Mouse (Mus musculus) midbrain, postnatal 0 days (tissue): ENCODE results near the gene Dagla. TPM values are rescaled to one million over a fixed set of nuclear protein-coding genes. Genes with fewer than 3 reads are reported as not detected.

ENCODE experiments used
- ATAC-seq: fragments of 200-750 bp; cut with Nextera tagmentation; 2 replicates; pipeline ENCODE4 v1.8.0; 2017; ENCODE audit warnings: moderate number of reproducible peaks, mild to moderate bottlenecking, moderate TSS enrichment, moderate library complexity; ENCODE audit not compliant: low FRiP score
- DNase-seq: peaks from one replicate; pipeline ENCODE4 v3.0.0-alpha.2; 2015; ENCODE audit warnings: low spot score
- H3K27ac ChIP-seq: fragments of 300-500 bp; sonication (generic); 2 replicates; pipeline ENCODE4 v1.5.1; 2014; ENCODE audit warnings: low read depth, mild to moderate bottlenecking, low read length, mixed read lengths
- H3K27me3 ChIP-seq: fragments of 300-500 bp; sonication (generic); 2 replicates; pipeline ENCODE4 v1.6.1; 2014; ENCODE audit warnings: low read length, control low read depth, mixed read lengths; ENCODE audit not compliant: insufficient read depth
- H3K36me3 ChIP-seq: fragments of 300-500 bp; sonication (generic); 2 replicates; pipeline ENCODE4 v1.6.1; 2014; ENCODE audit warnings: low read length, control low read depth, mixed read lengths; ENCODE audit not compliant: insufficient read depth
- H3K4me1 ChIP-seq: fragments of 300-500 bp; sonication (generic); 2 replicates; pipeline ENCODE4 v1.6.1; 2014; ENCODE audit warnings: mild to moderate bottlenecking, control low read depth, antibody characterized with exemption, low read length, mixed read lengths; ENCODE audit not compliant: insufficient read depth
- H3K4me2 ChIP-seq: fragments of 300-500 bp; sonication (generic); 2 replicates; pipeline ENCODE4 v1.6.1; 2014; ENCODE audit warnings: low read depth, mild to moderate bottlenecking, low read length, mixed read lengths; ENCODE audit not compliant: poor library complexity, severe bottlenecking
- H3K4me3 ChIP-seq: fragments of 300-500 bp; sonication (generic); 2 replicates; pipeline ENCODE4 v1.5.1; 2014; ENCODE audit warnings: low read depth, mild to moderate bottlenecking, low read length, moderate library complexity
- H3K9ac ChIP-seq: fragments of 300-500 bp; sonication (generic); replicated peaks from 2 replicates; pipeline ENCODE4 v1.6.1; 2014; ENCODE audit warnings: mild to moderate bottlenecking, low read length, moderate library complexity, mixed read lengths; ENCODE audit not compliant: poor library complexity, severe bottlenecking
- H3K9me3 ChIP-seq: fragments of 300-500 bp; sonication (generic); 2 replicates; pipeline ENCODE4 v1.6.1; 2016; ENCODE audit warnings: low read length, control low read depth
- CTCF ChIP-seq: IDR thresholded peaks from 2 replicates; pipeline ENCODE4 v1.5.1; 2016; ENCODE audit warnings: antibody characterized with exemption, mild to moderate bottlenecking
- WGBS: fragments of 180-500 bp; shearing (Covaris S2); extraction: QIAGEN DNeasy Blood & Tissue Kit; methylation state at CpG from one replicate; pipeline ENCODE4 v1.1.7; 2014; 5-methylcytosine and 5-hydroxymethylcytosine counted together
- polyA plus RNA-seq: library from polyadenylated mRNA; unstranded; fragments of >200 nt; fragmentation: Nextera tagmentation; extraction: Ambion mirVana; gene quantifications from 2 replicates; pipeline ENCODE4 v1.2.1, GENCODE M21; 2015
- total RNA-seq: library from RNA; depleted of rRNA; stranded (reverse); fragments of >200 nt; gene quantifications from 2 replicates; pipeline ENCODE4 v1.2.3, GENCODE M21; 2014

Gene Dagla
- total and polyA plus RNA-seq, 2 experiments from 2014 or later: 13.7 to 40.8 TPM

DNA sequence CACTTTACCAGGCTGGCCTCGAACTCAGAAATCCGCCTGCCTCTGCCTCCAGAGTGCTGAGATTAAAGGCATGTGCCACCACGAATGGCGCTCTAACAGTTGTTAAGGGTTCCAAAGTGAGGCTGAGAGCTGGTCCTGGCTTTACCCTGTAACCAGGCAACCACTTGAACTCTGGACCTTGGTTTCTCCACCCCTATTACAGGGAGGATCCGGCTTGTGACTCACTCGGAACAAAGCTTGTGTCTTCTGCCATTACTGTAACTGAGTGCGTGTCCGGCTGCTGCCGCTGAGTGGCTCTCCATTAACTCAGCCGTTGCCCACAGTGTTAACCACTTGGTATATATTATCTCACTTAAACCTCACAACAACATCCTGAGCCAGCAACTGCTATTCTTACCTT lies 36.7 kb downstream of the Dagla start:
- DNase-seq (no peak), ATAC-seq (no peak)
- H3K27ac ChIP-seq: no peak overlapping the region
- no peak overlapping the region for H3K4me3 ChIP-seq
- WGBS: 86% methylated on average over 10 of the region's 10 CpGs
- TF ChIP-seq CTCF: no peak
- H3K4me1 ChIP-seq: peaks cover under 1% of the 10 kb centered on the region; the same call in 1 of the 2 replicates
- H3K9me3 ChIP-seq: no peaks in the 10 kb centered on the region
- H3K27me3 ChIP-seq: no peaks in the 10 kb centered on the region
- H3K4me2 ChIP-seq: no peak overlapping the region
- H3K9ac ChIP-seq: no peak overlapping the region
- peaks cover 22% of the 10 kb centered on the region for H3K36me3 ChIP-seq

- Histone ChIP-seq H3K4me2 (no peak overlapping the region), H3K27ac (peak overlapping the region; percentile 26; the same call in 1 of the 2 replicates), H3K4me3 (no peak overlapping the region), H3K27me3 (no peaks in the 10 kb centered on the region), H3K36me3 (peaks cover 31% of the 10 kb centered on the region), H3K9ac (no peak overlapping the region), H3K4me1 (no peaks in the 10 kb centered on the region), H3K9me3 (no peaks in the 10 kb centered on the region)
- 26% methylated on average over 15 of the region's 15 CpGs for WGBS
- DNase-seq (no peak), ATAC-seq (no peak)
- TF ChIP-seq CTCF: no peak
Measured at GRCm38 (mm10) chr19:10267057-10267456, 37.6 kb downstream of the Dagla start.

- Histone ChIP-seq H3K36me3 (peaks cover 36% of the 10 kb centered on the region), H3K4me3 (no peak overlapping the region), H3K4me1 (no peaks in the 10 kb centered on the region), H3K27ac (0 out of 2 replicates have a peak overlapping the region, but pooled peaks have one; percentile 26), H3K9me3 (no peaks in the 10 kb centered on the region), H3K27me3 (no peaks in the 10 kb centered on the region), H3K4me2 (no peak overlapping the region), H3K9ac (no peak overlapping the region)
- 30% methylated on average over 14 of the region's 14 CpGs for WGBS
- TF ChIP-seq CTCF: peak; percentile 78
- peak; percentile 69 for DNase-seq
- no peak; the same call in 1 of the 2 replicates for ATAC-seq
Measured at GRCm38 (mm10) chr19:10266196-10266850, 38.4 kb downstream of the Dagla start.

DNA sequence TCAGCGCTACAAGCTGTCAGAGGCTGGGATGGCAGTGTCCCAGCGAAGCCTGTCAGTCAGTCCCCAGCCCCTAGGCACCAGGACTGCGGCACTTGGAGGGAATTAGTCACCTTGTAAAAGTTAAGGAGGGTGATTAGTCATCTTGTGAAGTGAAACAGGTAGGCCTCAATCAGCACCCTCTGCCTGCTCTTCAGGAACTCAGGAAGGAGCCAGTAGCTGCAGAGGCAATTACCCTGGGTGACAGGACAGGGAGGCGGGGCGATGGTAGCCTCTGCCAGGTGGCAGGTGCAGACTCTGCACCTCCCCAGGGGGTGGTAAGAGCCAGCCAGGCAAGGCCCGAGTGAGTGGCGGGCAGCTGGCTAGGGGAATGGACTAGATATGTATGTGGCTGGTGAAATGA lies 43.3 kb downstream of the Dagla start:
- no peaks in the 10 kb centered on the region for H3K9me3 ChIP-seq
- ATAC-seq: no peak
- H3K4me1 ChIP-seq: no peaks in the 10 kb centered on the region
- no peaks in the 10 kb centered on the region for H3K27me3 ChIP-seq
- peaks cover 44% of the 10 kb centered on the region for H3K36me3 ChIP-seq
- H3K4me2 ChIP-seq: no peak overlapping the region
- no peak for DNase-seq
- H3K27ac ChIP-seq: no peak overlapping the region
- no peak for TF ChIP-seq CTCF
- 77% methylated on average over 7 of the region's 7 CpGs for WGBS
- no peak overlapping the region for H3K4me3 ChIP-seq
- no peak overlapping the region for H3K9ac ChIP-seq

GRCm38 (mm10) chr19:10258279-10259011 lies 46.2 kb downstream of the Dagla start:
- H3K36me3 ChIP-seq: peaks cover 53% of the 10 kb centered on the region
- WGBS: 23% methylated on average over 6 of the region's 6 CpGs

GRCm38 (mm10) chr19:10248128-10248527 lies 56.5 kb downstream of the Dagla start:
- DNase-seq: no peak
- Histone ChIP-seq H3K36me3 (peaks cover 49% of the 10 kb centered on the region), H3K4me2 (no peak overlapping the region), H3K4me1 (no peaks in the 10 kb centered on the region), H3K27ac (no peak overlapping the region), H3K4me3 (no peak overlapping the region), H3K27me3 (no peaks in the 10 kb centered on the region), H3K9ac (no peak overlapping the region), H3K9me3 (no peaks in the 10 kb centered on the region)
- no peak for ATAC-seq
- WGBS: 58% methylated on average over 20 of the region's 20 CpGs
- TF ChIP-seq CTCF: no peak

More at GRCm38 (mm10) chr19:10258279-10259011, 46.2 kb downstream of the Dagla start:
- Histone ChIP-seq H3K4me2 (no peak overlapping the region), H3K4me1 (no peaks in the 10 kb centered on the region), H3K9ac (no peak overlapping the region), H3K27me3 (no peaks in the 10 kb centered on the region), H3K27ac (no peak overlapping the region), H3K4me3 (no peak overlapping the region), H3K9me3 (no peaks in the 10 kb centered on the region)
- ATAC-seq: peak; percentile 65; the same call in 1 of the 2 replicates
- DNase-seq: peak; percentile 81
- TF ChIP-seq CTCF: peak; percentile 96
